Mouse (Mus musculus) bone marrow macrophage, adult 2 months (primary cell): ENCODE results near the gene Cryba4.

Experiments
- CTCF ChIP-seq: IDR thresholded peaks from 2 replicates; pipeline ENCODE4 v1.5.1; 2012; ENCODE audit warnings: low read depth, mild to moderate bottlenecking, low read length, moderate library complexity
- POLR2A ChIP-seq: IDR thresholded peaks from 2 replicates; pipeline ENCODE4 v1.6.1; 2012; ENCODE audit warnings: mild to moderate bottlenecking, low read depth, low read length, borderline replicate concordance

DNA sequence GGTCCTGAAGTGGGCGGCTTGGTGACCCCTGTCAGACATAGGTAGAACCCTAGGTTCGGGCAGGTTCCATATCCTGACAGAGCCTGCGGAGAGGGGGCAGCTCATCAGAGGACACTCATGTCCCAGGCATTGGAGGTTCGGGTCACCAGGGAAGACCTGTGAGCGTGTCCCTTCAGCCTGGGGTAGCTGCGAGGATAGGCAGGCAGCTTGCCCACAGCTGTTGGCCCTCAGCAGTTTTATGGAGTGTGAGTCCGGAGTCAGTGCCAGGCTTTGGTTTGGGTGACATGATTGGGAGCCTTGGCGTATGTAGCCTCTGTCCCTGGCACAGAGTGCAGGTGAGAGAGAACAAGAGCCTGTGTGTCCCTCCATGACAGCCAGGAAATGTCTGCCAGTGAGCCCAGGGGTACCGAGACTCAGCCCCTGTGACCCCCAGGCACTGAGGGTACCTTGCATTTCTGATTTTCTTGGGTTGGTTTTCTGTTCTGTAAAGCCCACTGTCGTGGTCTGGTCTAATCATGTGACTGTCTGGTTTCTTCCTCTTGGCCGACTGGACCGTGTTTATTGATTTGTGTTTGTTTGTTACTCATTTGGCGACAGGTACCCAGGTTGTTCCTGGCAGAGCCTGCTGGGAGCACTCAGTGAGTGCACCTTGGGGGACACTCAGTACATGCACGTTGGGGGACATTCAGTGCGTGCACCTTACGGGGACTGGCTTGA is 37.7 kb upstream of the Cryba4 start:
- TF ChIP-seq POLR2A (no peak), CTCF (no peak)
